Mouse (Mus musculus): ENCODE data around the gene Phldb2.

Gene Phldb2

GRCm38 (mm10) chr16:45724742-45725102 is 228.7 kb downstream of the Phldb2 start:
- DNase-seq (ENCODE audit: low spot score in 2 of 2) = no peak

DNA sequence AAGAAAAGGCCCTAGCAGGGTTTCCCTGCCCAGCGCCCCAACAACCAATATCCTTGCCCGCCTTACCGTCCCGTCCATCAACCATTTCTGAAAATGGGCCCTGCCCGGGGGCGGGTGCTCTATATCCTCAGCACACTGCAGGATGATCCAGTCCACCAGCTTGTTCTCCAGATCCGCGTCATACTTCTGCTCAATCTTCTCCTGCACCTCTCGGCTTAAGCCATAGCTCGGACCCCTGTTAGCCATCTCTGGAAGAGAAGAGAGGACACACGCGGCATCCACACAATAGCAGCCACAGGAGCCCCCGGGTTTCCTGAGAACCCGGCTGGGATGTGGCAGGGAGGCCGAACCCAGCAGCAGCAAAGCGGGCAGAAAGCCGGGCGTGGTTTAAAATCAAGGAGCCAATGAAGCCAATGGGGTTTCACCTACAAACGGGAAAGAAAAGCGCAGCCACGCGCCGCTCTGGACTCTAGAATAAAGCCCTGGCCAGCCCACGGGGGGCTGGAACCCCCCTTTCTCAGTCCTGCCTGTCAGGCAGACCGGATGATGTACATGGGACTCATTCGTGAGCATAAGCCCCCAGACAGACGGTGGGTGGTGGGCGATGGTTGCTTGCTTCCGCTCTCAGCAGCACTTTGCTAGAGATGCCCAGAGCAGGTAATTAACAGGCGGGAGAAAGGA is 229.2 kb downstream of the Phldb2 start, which contains the start of gene Tagln3:
Tagln3 (minus strand) TSS at position 548 of the 681 bp plus-strand sequence.
- no peak for DNase-seq (ENCODE audit: low spot score in 2 of 2)

GRCm38 (mm10) chr16:45723172-45723901 is 230.1 kb downstream of the Phldb2 start:
- DNase-seq (ENCODE audit: low spot score in 2 of 2) = no peak

DNA sequence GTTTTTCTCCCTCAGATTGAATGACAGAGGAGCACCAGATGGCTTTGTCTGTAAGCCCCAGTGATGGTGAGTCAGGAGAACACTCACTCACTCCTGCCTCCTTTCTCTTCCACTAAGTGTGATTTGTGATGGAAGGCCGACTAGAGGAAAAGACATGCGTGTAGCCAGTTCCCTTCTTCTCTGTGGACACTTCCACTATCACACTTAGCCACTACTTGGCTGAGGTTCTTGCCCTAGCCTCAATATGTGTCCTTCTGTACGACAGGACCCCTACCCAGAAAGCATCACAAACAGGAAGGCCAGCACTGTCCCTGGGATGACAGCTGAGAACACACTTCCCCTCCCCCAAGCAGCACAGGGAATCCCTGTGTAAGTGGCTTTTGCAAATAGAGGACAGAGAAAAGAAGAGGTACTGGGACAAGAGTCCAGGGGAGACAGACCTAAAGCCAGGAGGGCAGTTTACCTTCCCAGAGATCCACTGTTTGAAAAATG is 230.9 kb downstream of the Phldb2 start:
- no peak for DNase-seq (ENCODE audit: low spot score in 2 of 2)

DNA sequence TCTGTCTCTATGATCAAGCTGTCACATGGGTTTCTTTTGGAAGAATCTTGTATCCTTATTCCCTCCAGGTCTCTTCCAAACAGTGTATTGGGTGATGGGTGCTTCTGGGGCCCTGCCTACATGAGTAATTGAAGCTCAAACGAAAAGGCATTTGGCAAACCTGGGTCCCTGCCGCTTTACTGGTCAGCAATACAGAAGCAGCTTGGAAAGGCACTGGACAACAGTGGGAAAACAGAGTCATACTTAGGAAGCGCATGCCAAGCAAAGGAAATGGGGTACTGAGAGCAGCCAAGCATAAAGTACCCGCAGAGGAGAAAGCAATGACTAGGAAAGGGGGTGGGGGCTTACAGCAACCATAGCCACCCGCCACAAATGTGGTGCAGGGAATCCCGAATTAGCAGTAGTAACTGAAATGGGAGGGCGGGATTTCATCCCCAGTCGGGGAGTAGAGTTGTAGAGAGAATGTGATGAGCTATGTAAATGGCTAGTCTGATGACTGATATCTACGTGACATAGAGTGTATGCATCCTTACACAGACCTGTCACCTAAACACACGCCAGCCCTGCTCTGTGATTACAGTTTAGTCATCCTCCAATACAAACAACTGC is 233.3 kb downstream of the Phldb2 start:
- DNase-seq (ENCODE audit: low spot score in 2 of 2) = no peak

- DNase-seq (ENCODE audit: low spot score in 2 of 2) = no peak
Observed at GRCm38 (mm10) chr16:45718296-45718695, 235.1 kb downstream of the Phldb2 start.

- DNase-seq (ENCODE audit: low spot score in 2 of 2) = no peak
Observed at GRCm38 (mm10) chr16:45714489-45715150, 238.8 kb downstream of the Phldb2 start.

DNA sequence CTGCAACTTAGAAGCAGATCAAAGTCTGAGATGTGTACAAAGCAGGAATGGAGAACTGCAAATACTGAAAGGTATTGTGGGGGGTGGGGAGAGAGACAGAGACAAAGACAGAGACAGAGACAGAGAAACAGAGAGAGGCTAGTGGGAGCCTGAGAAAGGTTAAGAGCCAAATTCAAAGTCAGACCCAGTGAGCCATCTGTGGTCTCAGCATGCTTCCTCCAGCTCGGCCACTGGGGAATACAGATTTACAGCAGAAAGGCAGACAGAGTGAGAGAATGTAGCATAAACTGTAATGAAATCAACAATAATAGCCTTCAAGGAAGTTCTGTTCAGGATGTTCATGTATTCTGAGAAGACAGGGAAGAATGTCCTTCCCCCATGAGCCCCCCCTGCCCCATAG is 239.5 kb downstream of the Phldb2 start:
- no peak for DNase-seq (ENCODE audit: low spot score in 2 of 2)

DNA sequence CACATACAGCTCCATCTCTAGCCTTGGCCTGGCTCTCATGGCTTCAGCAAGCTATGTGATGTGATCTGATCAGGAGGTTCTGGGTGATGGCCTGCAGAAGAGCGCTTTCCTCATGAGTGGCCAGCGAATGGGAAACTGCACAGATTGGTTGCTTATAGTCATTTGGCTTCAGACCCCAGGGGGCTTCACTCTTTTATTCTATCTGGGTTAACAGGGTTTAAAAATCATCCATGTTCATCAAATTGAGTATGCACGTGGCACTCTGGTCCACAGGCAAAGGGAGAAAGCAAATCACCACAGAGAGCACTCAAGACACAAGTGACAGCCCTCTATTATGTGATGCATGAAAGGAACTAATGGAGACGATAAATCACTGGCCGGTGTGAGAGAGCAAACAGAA is 240.1 kb downstream of the Phldb2 start:
- DNase-seq (ENCODE audit: low spot score in 2 of 2) = no peak

DNA sequence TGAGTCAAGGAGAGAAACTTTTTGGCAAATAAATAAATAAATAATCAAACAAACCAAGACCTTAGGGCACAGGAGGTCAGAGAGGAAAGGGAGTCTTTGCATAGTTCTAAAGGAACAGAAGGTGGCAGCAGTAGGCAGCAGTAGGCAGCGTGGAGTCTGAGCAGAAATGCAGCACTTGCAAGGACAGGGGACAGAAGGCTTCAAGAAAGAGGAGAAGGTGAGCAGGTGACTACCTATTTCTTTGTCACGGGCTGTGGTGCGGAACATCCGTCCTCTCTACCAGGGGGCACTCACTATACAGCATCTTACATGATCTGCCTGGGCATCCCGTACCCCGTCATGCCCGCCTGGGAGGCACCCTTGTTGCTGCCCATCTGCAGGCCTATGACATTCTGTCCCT is 242.1 kb downstream of the Phldb2 start:
- DNase-seq (ENCODE audit: low spot score in 2 of 2) = no peak

- DNase-seq (ENCODE audit: low spot score in 2 of 2) = no peak
Observed at GRCm38 (mm10) chr16:45699301-45699700, 254.1 kb downstream of the Phldb2 start.

- no peak for DNase-seq (ENCODE audit: low spot score in 2 of 2)
Observed at GRCm38 (mm10) chr16:45697996-45698395, 255.4 kb downstream of the Phldb2 start.
